Mouse (Mus musculus): ENCODE measurements around the gene Utp11. TPM values are rescaled to one million over a fixed set of nuclear protein-coding genes. Genes with fewer than 3 reads are reported as not detected.
"Not testable (repeated sequence)": the region's sequence is repeated elsewhere in the genome, so short reads cannot be mapped to it uniquely, and the experiment has no call there.

The Utp11 gene
- total and polyA plus RNA-seq, 2 experiments from 2014 or later = 4.0 to 31.2 TPM

DNA sequence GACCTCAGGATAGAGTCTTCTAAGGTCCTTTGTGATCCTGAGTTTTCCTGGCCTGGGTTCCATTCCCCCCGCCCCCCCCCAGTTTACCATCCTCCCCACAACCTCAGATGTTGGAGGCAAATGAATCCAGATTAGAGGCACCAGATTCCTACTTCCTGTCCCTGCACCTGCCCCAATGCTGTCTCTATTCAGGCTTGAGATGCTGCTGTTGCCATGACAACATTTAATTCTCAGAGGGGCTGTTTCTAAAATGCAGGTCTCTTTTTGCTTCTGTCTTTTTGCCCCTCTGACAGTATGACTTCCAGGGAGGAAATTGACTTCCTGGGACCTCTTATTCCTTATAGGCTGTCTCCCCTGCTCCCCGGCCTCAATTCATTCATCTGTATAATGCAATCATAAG, 43.6 kb upstream of the Utp11 start:
- Histone ChIP-seq H3K9me3 (ENCODE audit: low read length) (no peaks in the 10 kb centered on the region), H3K4me1 (ENCODE audit: insufficient read depth, low read length) (no peaks in the 10 kb centered on the region), H3K36me3 (ENCODE audit: insufficient read depth, low read length) (peaks cover 6% of the 10 kb centered on the region; the same call in 1 of the 2 replicates), H3K4me3 (ENCODE audit: low read length) (no peak overlapping the region), H3K4me2 (ENCODE audit: low read depth, low read length) (no peak overlapping the region), H3K27me3 (ENCODE audit: insufficient read depth, low read length) (no peaks in the 10 kb centered on the region), H3K27ac (peak overlapping the region; percentile 43; the same call in 1 of the 2 replicates), H3K9ac (replicated peaks; ENCODE audit: low read length) (no peak overlapping the region)
- DNase-seq (ENCODE audit: low spot score) (peak; percentile 66), ATAC-seq (no peak)
- no peak for TF ChIP-seq CTCF (IDR thresholded peaks at IDR 0.05; ENCODE audit: low read depth)
- 49% methylated on average over 2 of the region's 2 CpGs for WGBS

DNA sequence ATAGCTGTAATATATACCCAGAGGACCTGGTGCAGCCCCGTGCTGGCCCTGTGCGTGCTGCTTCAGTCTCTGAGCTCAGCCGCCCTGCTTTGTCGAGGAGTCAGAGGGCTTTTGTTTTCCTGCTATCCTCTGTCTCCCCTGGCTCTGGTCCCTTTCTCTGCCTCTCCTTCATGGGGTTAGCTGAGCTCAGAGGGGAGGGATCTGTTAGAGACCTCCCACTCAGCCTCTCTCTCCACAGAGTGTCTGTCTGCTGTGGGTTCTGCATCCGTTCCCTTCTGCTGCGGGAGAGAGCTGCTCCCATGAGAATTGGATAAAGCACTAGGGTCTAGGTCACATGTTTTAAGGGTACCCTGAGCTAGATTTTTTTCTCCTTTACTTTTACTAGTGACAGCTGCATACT, 32.7 kb upstream of the Utp11 start:
- no peak overlapping the region for H3K27ac ChIP-seq
- ATAC-seq (no peak), DNase-seq (ENCODE audit: low spot score) (no peak)
- no peak overlapping the region for H3K9ac ChIP-seq (replicated peaks; ENCODE audit: low read length)
- TF ChIP-seq CTCF (IDR thresholded peaks at IDR 0.05; ENCODE audit: low read depth) = no peak
- no peaks in the 10 kb centered on the region for H3K4me1 ChIP-seq (ENCODE audit: insufficient read depth, low read length)
- H3K27me3 ChIP-seq (ENCODE audit: insufficient read depth, low read length) = no peaks in the 10 kb centered on the region
- no peak overlapping the region for H3K4me3 ChIP-seq (ENCODE audit: low read length)
- peaks cover 86% of the 10 kb centered on the region for H3K36me3 ChIP-seq (ENCODE audit: insufficient read depth, low read length)
- no peaks in the 10 kb centered on the region for H3K9me3 ChIP-seq (ENCODE audit: low read length)
- no peak overlapping the region for H3K4me2 ChIP-seq (ENCODE audit: low read depth, low read length)
- WGBS = 78% methylated on average over 6 of the region's 6 CpGs

- no peak overlapping the region for H3K4me3 ChIP-seq (ENCODE audit: low read length)
- ATAC-seq (no peak), DNase-seq (ENCODE audit: low spot score) (no peak)
- no peak overlapping the region for H3K4me2 ChIP-seq (ENCODE audit: low read depth, low read length)
- TF ChIP-seq CTCF (IDR thresholded peaks at IDR 0.05; ENCODE audit: low read depth) = no peak
- 96% methylated on average over 4 of the region's 4 CpGs for WGBS
- no peaks in the 10 kb centered on the region for H3K27me3 ChIP-seq (ENCODE audit: insufficient read depth, low read length)
- peaks cover 5% of the 10 kb centered on the region; the same call in 1 of the 2 replicates for H3K4me1 ChIP-seq (ENCODE audit: insufficient read depth, low read length)
- no peaks in the 10 kb centered on the region for H3K9me3 ChIP-seq (ENCODE audit: low read length)
- H3K27ac ChIP-seq = no peak overlapping the region
- H3K9ac ChIP-seq (replicated peaks; ENCODE audit: low read length) = no peak overlapping the region
- H3K36me3 ChIP-seq (ENCODE audit: insufficient read depth, low read length) = peaks cover 69% of the 10 kb centered on the region
Observed at GRCm38 (mm10) chr4:124719101-124719500, 25.7 kb upstream of the Utp11 start.

DNA sequence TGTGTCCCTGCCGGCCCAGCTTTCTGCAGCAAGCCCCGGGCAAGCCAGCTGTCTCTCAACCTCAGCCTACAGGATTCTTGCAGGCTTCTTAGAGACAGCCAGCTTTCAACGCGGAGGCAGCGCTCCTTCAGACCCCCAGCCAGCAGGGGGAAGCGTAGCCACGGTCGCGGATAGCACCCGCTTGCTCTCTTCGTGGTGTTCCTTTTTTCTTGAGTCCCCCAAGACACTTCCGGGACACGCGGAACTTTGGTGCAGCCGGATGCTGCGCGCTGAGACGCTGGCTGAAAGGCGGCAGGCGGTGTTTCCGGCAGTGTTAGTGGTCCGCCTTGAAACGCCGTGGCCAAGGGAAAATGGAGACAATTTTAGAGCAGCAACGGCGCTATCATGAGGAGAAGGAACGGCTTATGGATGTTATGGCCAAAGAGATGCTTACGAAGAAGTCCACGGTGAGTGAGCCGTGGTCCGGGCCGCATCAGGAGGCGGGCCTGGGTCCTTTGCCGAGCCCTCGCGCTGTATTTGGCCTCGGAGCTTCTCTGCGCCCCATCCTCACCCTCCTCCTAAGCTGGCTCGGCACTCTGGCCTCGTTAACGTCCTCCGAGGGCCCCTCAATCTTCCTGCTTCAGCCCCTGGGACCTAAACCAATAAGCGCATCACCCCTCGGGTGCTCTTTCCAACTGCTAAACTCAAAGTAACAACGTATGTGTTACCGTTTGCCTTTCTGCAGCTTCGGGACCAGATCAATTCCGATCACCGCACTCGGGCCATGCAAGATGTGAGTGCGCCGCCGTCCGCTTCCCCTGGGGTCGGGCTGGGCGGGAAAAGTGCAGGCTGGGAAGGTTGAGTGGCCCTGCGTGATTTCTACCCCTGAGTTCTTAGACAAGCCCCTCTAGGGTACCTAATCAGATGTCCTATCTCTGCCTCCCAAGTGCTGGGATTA, 21.4 kb upstream of the Utp11 start, which contains the start of gene Sf3a3:
Gene Sf3a3, plus strand, starts transcription at position 232 of the 937 bp plus-strand sequence.
- H3K36me3 ChIP-seq (ENCODE audit: insufficient read depth, low read length) = peaks cover 34% of the 10 kb centered on the region
- no peaks in the 10 kb centered on the region for H3K27me3 ChIP-seq (ENCODE audit: insufficient read depth, low read length)
- peak within 1 kb of the TSS; percentile 90 for H3K9ac ChIP-seq (replicated peaks; ENCODE audit: low read length)
- WGBS = under 1% methylated on average over 57 of the region's 57 CpGs
- peak within 1 kb of the TSS; percentile 94 for H3K4me3 ChIP-seq (ENCODE audit: low read length)
- H3K9me3 ChIP-seq (ENCODE audit: low read length) = no peaks in the 10 kb centered on the region
- ATAC-seq = peak; percentile 95
- H3K4me2 ChIP-seq (ENCODE audit: low read depth, low read length) = peak within 1 kb of the TSS; percentile 96
- H3K27ac ChIP-seq = peak within 1 kb of the TSS; percentile 74
- DNase-seq (ENCODE audit: low spot score) = peak; percentile 98
- H3K4me1 ChIP-seq (ENCODE audit: insufficient read depth, low read length) = peaks cover 5% of the 10 kb centered on the region; the same call in 1 of the 2 replicates
- TF ChIP-seq CTCF (IDR thresholded peaks at IDR 0.05; ENCODE audit: low read depth) = peak; percentile 93

- H3K9ac ChIP-seq (replicated peaks; ENCODE audit: low read length); H3K4me2 ChIP-seq (ENCODE audit: low read depth, low read length); H3K9me3 ChIP-seq (ENCODE audit: low read length); DNase-seq (ENCODE audit: low spot score); H3K27me3 ChIP-seq (ENCODE audit: insufficient read depth, low read length); H3K27ac ChIP-seq; H3K4me3 ChIP-seq (ENCODE audit: low read length); H3K4me1 ChIP-seq (ENCODE audit: insufficient read depth, low read length); ATAC-seq: not testable (repeated sequence)
- peaks cover 25% of the 10 kb centered on the region; the same call in 1 of the 2 replicates for H3K36me3 ChIP-seq (ENCODE audit: insufficient read depth, low read length)
- WGBS = 80% methylated on average over 4 of the region's 5 CpGs
Observed at GRCm38 (mm10) chr4:124713850-124714249, 20.4 kb upstream of the Utp11 start.

DNA sequence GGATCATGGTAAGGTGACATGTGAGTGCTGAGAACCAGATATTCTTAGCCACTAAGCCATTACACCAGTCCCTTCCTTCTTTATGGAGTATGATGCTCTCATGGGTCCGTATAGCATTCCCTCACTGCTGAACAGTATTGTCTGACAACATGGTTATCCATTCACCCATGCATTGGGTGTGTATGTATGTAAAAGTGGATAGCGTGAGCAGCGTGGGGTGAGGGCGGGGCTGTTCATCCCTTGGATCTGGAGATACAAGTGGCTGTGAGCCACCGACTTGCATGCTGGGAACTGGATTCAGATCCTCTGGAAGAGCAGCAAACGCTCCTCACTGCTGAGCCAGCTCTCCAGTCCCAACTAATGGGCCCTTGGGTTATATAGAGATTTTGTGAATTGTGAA, 19.2 kb upstream of the Utp11 start:
- Histone ChIP-seq H3K27me3 (ENCODE audit: insufficient read depth, low read length) (no peaks in the 10 kb centered on the region), H3K4me3 (ENCODE audit: low read length) (no peak overlapping the region), H3K4me1 (ENCODE audit: insufficient read depth, low read length) (peaks cover 14% of the 10 kb centered on the region), H3K27ac (no peak overlapping the region), H3K36me3 (ENCODE audit: insufficient read depth, low read length) (peaks cover 12% of the 10 kb centered on the region; the same call in 1 of the 2 replicates), H3K9ac (replicated peaks; ENCODE audit: low read length) (no peak overlapping the region), H3K4me2 (ENCODE audit: low read depth, low read length) (no peak overlapping the region), H3K9me3 (ENCODE audit: low read length) (no peaks in the 10 kb centered on the region)
- DNase-seq (ENCODE audit: low spot score) (no peak), ATAC-seq (no peak)
- no peak for TF ChIP-seq CTCF (IDR thresholded peaks at IDR 0.05; ENCODE audit: low read depth)
- WGBS = 82% methylated on average over 6 of the region's 6 CpGs
